Mouse (Mus musculus): ENCODE measurements around the gene Rnf217.

Gene Rnf217

DNA sequence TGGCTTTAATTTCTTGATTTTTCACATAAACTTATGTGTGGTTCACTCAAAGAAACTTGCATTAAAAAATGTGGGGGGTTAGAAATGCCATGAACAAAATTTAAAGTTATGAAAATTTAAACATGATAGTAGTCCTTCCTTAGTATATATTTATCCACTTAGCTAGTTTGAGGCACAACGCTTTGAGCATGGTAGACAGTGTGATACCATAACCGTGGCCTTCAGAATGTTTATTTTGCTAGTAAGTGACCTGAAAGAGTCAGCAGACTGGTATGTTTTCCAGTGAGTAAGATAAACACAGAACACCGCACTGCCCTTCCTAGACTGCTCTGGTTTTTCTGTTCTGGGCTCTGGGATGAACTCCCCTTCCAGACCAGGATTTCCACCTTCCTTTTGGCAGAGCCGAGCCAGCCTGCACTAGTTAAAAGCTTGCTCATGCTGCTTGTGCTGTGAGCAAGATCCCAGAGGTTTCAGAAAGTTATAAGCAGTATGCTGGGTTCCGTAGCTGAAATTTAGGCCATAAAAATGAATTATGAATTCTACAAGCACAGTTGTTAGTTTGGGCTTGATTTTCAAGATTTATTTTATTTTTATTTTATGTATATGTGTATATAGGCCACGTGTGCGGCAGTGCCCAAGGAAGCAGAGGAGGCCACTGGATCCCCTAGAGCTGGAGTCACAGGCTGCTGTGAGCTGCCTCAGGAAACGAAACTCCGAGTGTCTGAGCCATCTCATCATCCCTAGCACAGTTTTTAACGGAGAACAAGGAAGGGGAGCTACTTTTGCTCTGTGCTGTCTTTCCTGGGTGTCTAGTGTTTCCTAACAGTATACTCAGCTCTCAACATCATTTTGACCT is 141.7 kb downstream of the Rnf217 start:
- DNase-seq = no peak

DNA sequence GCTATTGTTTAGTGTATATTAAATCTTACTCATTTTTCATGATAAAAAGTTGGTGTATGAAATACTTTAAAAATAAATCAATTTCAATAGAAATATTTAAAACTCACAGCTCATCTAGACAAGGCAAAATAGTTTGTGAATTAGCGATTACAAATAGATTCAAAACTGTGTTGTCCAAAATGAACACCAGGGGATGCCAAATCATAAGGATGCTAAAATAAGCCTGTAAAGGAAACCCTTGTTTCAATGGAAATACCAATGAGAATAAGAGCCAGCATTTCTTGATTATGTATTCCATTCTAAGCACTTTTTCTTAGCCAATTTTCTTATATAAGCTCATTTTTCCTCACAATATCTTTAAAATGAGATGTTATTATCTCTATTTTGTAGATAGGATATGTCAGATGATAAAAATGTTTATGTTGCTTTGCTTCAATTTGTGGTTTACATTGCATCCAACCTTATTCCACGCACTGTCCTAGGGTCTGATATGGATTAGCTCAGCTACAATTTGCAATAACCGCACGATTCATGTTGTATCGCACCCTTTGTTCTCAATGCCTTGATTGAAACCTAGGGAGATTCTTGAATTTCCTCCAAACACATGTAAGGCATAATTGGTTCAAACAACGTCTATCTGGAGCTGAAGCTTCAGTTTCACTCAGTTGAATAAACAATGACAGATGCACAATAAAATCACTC is 143.0 kb downstream of the Rnf217 start:
- peak; percentile 19 for DNase-seq

DNA sequence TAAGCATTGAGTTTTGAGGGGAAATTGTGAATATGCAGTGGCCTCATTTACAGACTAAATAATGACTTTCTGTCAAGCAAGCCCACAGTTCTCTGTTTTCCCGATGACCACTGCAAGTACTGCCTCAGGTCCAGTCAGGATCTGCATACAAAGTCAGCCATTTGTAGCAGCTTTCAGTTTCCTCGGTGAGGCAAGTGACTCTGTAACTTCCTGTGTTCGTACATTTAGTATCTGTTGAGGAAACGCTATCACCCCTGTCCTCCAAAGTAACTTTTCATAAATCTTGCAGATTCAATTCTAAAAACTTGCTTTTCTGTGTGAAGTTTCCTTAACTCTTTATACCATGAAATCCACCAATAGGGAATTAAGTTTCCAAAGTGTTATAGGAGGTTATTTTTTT is 143.6 kb downstream of the Rnf217 start:
- DNase-seq = no peak

DNA sequence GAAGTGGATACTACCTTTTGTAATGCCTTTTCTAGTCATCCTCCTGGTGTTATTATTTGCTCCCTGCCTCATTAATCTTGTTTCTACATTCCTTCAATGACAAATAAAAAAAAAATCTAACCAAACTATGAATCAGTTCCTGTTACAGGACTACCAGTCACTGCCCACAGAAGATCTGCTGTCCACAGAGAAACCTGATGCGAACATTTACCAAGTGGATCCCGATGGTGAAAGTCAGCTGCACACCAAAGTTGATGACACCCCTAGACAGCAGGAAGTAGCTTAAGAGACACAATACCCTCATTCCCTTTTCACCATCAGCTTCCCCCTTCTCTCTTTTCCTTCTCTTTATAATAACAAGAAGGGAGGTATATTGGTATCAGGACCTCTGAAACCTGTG is 145.9 kb downstream of the Rnf217 start:
- DNase-seq = no peak

DNA sequence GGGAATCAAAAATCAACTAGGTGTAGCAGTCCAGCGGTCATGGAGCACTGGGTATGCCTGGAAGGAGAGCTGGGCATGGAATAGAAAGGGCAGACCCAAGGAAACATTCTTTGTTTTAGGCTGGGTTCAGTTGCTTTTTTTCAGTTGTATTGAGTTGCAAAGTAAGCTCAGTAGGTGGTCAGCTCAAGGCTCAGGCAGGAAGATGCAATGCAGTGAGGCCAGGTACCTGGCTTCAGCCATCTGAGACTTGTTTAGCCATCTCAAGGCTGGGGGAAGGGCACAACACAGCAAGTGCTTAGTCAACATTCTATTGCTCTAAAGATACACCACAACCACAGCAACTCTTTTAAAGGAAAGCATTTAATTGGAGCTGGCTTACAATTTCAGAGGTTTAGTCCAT is 152.2 kb downstream of the Rnf217 start:
- DNase-seq = no peak

DNA sequence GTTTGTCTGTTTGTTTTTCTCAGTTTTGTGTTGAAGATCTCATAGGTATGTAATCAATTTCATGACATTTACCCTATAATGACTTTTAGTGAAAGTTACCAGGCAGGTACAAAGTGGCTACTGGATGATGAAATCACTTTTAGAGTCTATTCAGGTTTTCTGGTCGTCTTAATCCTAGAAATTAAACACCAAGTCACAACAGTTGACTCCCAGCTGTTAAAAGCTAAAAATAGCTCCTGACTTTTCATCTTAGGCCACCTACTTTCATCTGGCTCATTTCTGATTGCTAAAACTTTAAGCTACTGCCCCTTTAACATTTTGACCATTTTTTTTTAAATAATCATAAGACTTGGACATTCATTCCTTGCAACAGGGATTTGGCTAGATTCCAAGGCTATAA is 161.9 kb downstream of the Rnf217 start:
- DNase-seq = no peak

DNA sequence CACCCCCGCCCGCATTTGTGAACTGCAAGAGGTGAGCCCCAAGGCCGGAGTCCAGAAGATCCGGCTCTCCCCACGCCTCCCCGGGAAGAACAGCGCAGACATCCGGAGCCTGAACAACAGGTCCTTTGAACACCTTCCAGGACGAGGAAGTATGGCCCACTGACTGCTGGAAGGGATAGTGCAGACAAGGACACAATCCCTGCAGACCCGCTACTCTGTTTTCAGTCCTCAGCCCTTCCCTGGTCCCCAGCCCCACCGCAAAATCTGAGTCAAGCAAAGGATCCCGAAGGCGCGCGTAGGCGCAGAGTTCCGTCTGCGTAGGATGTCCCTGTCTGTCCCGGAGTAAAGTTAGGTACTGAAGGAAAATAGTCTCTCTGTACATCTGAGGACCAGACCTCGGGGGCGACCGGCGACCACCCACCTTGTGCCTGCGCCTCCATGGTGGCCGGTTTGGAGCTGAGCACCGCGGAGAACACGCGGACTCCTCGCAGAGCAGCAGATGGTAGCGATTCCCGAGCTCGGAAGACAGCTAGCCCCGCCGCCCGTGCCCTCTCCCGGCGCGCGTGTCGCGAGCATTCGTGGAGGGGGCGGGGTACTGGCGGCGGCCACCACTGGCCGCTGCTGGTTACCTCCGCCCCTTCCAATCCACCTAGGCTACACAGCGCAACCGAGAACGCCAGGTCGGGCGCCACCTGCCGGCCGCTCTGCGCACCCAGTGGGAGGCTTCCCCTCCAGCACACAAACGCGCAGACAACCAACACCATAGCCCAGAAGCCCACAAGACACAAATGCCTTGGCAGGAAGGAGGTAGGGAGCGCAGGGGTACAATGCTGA is 163.5 kb downstream of the Rnf217 start, which contains the start of gene Tpd52l1:
Tpd52l1 (minus strand) TSS at position 668 of the 834 bp plus-strand sequence.
- peak; percentile 56 for DNase-seq

DNA sequence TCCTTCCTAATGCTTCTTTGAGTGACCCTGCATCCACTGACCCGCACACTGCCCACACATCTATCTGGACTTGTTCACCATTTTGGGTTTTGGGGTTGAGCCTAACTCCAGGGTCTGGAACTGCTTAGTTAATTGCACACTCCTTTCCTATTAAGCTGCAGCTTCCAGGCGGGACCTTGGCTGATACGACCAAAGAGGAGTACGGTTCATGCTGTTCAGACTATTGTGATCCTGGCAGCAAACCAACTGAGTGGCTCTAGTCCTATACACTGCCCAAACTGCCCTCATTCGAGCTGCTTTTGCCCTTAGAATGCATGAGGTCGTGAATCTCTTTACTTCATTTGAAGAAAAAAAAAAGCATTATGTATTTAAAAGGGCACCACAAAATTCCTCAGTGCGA is 164.8 kb downstream of the Rnf217 start:
- DNase-seq = no peak
